Mouse (Mus musculus) MEL (cell line): ENCODE measurements at regions not wholly inside any gene's neighbourhood (a gene's known extent, or its start where the extent isn't known, plus 50 kb on each side); places are given as distances from the start of the nearest gene placed in this dataset.

Experiments used
- DNase-seq: peaks from one replicate; pipeline ENCODE4 v3.0.0; 2011; ENCODE audit warnings: low read depth, low spot score
- H3K27ac ChIP-seq: 2 replicates; pipeline ENCODE4 v1.5.1; 2012; ENCODE audit warnings: low read depth, mild to moderate bottlenecking, control low read depth, low read length, moderate library complexity; ENCODE audit not compliant: control insufficient read depth
- H3K27me3 ChIP-seq, 2 experiments: fragments of 150-350 bp in 1 of 2; sonication (generic) in 1 of 2; 2 replicates each; pipeline ENCODE4 v1.6.1; 2012; ENCODE audit warnings: low read length in 2 of 2, mild to moderate bottlenecking in 2 of 2, improper control_type of control experiment in 1 of 2, moderate library complexity in 1 of 2; ENCODE audit not compliant: insufficient read depth in 2 of 2, control insufficient read depth in 1 of 2
- H3K36me3 ChIP-seq, 2 experiments: 2 replicates each; pipeline ENCODE4 v1.6.1; 2012 to 2014; ENCODE audit warnings: low read length in 2 of 2, improper control_type of control experiment in 1 of 2, inconsistent platforms in 1 of 2, mild to moderate bottlenecking in 1 of 2; ENCODE audit not compliant: insufficient read depth in 2 of 2, control insufficient read depth in 1 of 2
- H3K4me1 ChIP-seq, 2 experiments: fragments of 150-350 bp in 1 of 2; sonication (generic) in 1 of 2; 2 replicates each; pipeline ENCODE4 v1.6.1; 2012; ENCODE audit warnings: low read length in 2 of 2, improper control_type of control experiment in 1 of 2, mild to moderate bottlenecking in 1 of 2; ENCODE audit not compliant: insufficient read depth in 2 of 2, control insufficient read depth in 1 of 2
- H3K4me3 ChIP-seq, 2 experiments: fragments of 150-350 bp in 1 of 2; sonication (generic) in 1 of 2; 2 replicates each; pipeline ENCODE4 v1.5.1; 2012; ENCODE audit warnings: low read depth in 2 of 2, low read length in 2 of 2, mild to moderate bottlenecking in 2 of 2, moderate library complexity in 2 of 2, control low read depth in 1 of 2, improper control_type of control experiment in 1 of 2; ENCODE audit not compliant: control insufficient read depth in 1 of 2, insufficient read depth in 1 of 2
- H3K79me2 ChIP-seq: 2 replicates; pipeline ENCODE4 v1.6.1; 2012; ENCODE audit warnings: mild to moderate bottlenecking, low read length, moderate library complexity; ENCODE audit not compliant: control insufficient read depth, poor library complexity, insufficient read depth
- H3K9ac ChIP-seq: 2 replicates; pipeline ENCODE4 v1.6.1; 2012; ENCODE audit warnings: low read depth, mild to moderate bottlenecking, control low read depth, low read length, moderate library complexity; ENCODE audit not compliant: control insufficient read depth, poor library complexity, severe bottlenecking
- H3K9me3 ChIP-seq: fragments of 150-350 bp; sonication (generic); replicated peaks from 2 replicates; pipeline ENCODE4 v1.6.1; 2012; ENCODE audit warnings: mild to moderate bottlenecking, low read length, improper control_type of control experiment, moderate library complexity; ENCODE audit not compliant: insufficient read depth
- BHLHE40 ChIP-seq: IDR thresholded peaks from 2 replicates; pipeline ENCODE4 v1.6.1; 2012; ENCODE audit warnings: low read depth, mild to moderate bottlenecking, inconsistent platforms, low read length, improper control_type of control experiment, borderline replicate concordance
- CHD1 ChIP-seq: IDR thresholded peaks from 2 replicates; pipeline ENCODE4 v1.6.1; 2012; ENCODE audit warnings: low read depth, mild to moderate bottlenecking, inconsistent platforms, low read length, improper control_type of control experiment
- CHD2 ChIP-seq: IDR thresholded peaks from 2 replicates; pipeline ENCODE4 v1.6.1; 2011; ENCODE audit warnings: low read length, improper control_type of control experiment
- CTCF ChIP-seq, 3 experiments: IDR thresholded peaks in 2 of 3; conservative IDR thresholded peaks in 1 of 3; 2 replicates each; pipeline ENCODE4 v1.5.1; 2011 to 2012; ENCODE audit warnings: low read length in 3 of 3, low read depth in 2 of 3, mild to moderate bottlenecking in 2 of 3, improper control_type of control experiment in 1 of 3, inconsistent platforms in 1 of 3, mixed read lengths in 1 of 3, moderate library complexity in 1 of 3; ENCODE audit not compliant: control insufficient read depth in 1 of 3, insufficient read depth in 1 of 3, poor library complexity in 1 of 3, severe bottlenecking in 1 of 3
- E2F4 ChIP-seq: IDR thresholded peaks from 2 replicates; pipeline ENCODE4 v1.6.1; 2011; ENCODE audit warnings: low read depth, low read length, improper control_type of control experiment, borderline replicate concordance
- ELF1 ChIP-seq: IDR thresholded peaks from 2 replicates; pipeline ENCODE4 v1.6.1; 2014; ENCODE audit warnings: low read depth, mild to moderate bottlenecking, inconsistent platforms, low read length, improper control_type of control experiment, moderate library complexity
- EP300 ChIP-seq, 2 experiments: IDR thresholded peaks; 2 replicates each; pipeline ENCODE4 v1.6.1; 2011; ENCODE audit warnings: improper control_type of control experiment in 2 of 2, low read length in 2 of 2, low read depth in 1 of 2, mild to moderate bottlenecking in 1 of 2
- ETS1 ChIP-seq: IDR thresholded peaks from 2 replicates; pipeline ENCODE4 v1.6.1; 2012; ENCODE audit warnings: low read depth, mild to moderate bottlenecking, inconsistent platforms, low read length, improper control_type of control experiment, moderate library complexity
- GABPA ChIP-seq: IDR thresholded peaks from 2 replicates; pipeline ENCODE4 v1.6.1; 2012; ENCODE audit warnings: low read depth, mild to moderate bottlenecking, inconsistent platforms, low read length, improper control_type of control experiment, moderate library complexity
- GATA1 ChIP-seq: IDR thresholded peaks from 2 replicates; pipeline ENCODE4 v1.6.1; 2011; ENCODE audit warnings: low read depth, low read length, improper control_type of control experiment
- HCFC1 ChIP-seq: IDR thresholded peaks from 2 replicates; pipeline ENCODE4 v1.6.1; 2012; ENCODE audit warnings: low read depth, mild to moderate bottlenecking, inconsistent platforms, low read length, improper control_type of control experiment, moderate library complexity
- JUND ChIP-seq: IDR thresholded peaks from 2 replicates; pipeline ENCODE4 v1.6.1; 2011; ENCODE audit warnings: low read depth, mild to moderate bottlenecking, improper control_type of control experiment, low read length
- KAT2A ChIP-seq: conservative IDR thresholded peaks from 2 replicates; pipeline ENCODE4 v1.6.1; 2012; ENCODE audit warnings: low read depth, low read length, improper control_type of control experiment, inconsistent platforms
- MAZ ChIP-seq: IDR thresholded peaks from 2 replicates; pipeline ENCODE4 v1.6.1; 2012; ENCODE audit warnings: low read depth, mild to moderate bottlenecking, inconsistent platforms, low read length, improper control_type of control experiment
- MEF2A ChIP-seq: IDR thresholded peaks from 2 replicates; pipeline ENCODE4 v1.6.1; 2014; ENCODE audit warnings: low read depth, mild to moderate bottlenecking, inconsistent platforms, low read length, improper control_type of control experiment; ENCODE audit not compliant: poor library complexity, insufficient replicate concordance, severe bottlenecking; ENCODE audit errors: extremely low read depth
- MYB ChIP-seq: IDR thresholded peaks from 2 replicates; pipeline ENCODE4 v1.6.1; 2011; ENCODE audit warnings: mild to moderate bottlenecking, low read depth, low read length, improper control_type of control experiment
- MYC ChIP-seq: IDR thresholded peaks from 2 replicates; pipeline ENCODE4 v1.6.1; 2011; ENCODE audit warnings: low read depth, mild to moderate bottlenecking, low read length, improper control_type of control experiment, moderate library complexity
- NELFE ChIP-seq: IDR thresholded peaks from 2 replicates; pipeline ENCODE4 v1.6.1; 2011; ENCODE audit warnings: low read depth, low read length, improper control_type of control experiment
- NRF1 ChIP-seq: IDR thresholded peaks from 2 replicates; pipeline ENCODE4 v1.6.1; 2014; ENCODE audit warnings: low read depth, mild to moderate bottlenecking, inconsistent platforms, low read length, improper control_type of control experiment, moderate library complexity; ENCODE audit not compliant: poor library complexity, insufficient read depth, severe bottlenecking
- POLR2A ChIP-seq, 2 experiments: IDR thresholded peaks; 2 replicates each; pipeline ENCODE4 v1.6.1; 2011 to 2012; ENCODE audit warnings: low read length in 2 of 2, mild to moderate bottlenecking in 2 of 2, control low read depth in 1 of 2, improper control_type of control experiment in 1 of 2, low read depth in 1 of 2, moderate library complexity in 1 of 2; ENCODE audit not compliant: control insufficient read depth in 1 of 2, insufficient read depth in 1 of 2, poor library complexity in 1 of 2
- POLR2AphosphoS2 ChIP-seq: IDR thresholded peaks from 2 replicates; pipeline ENCODE4 v1.6.1; 2011; ENCODE audit warnings: low read length, improper control_type of control experiment
- POLR2AphosphoS5 ChIP-seq: IDR thresholded peaks from 2 replicates; pipeline ENCODE4 v1.6.1; 2012; ENCODE audit warnings: low read depth, borderline replicate concordance, mild to moderate bottlenecking, inconsistent platforms, low read length, moderate library complexity, mixed read lengths
- RAD21 ChIP-seq: IDR thresholded peaks from 2 replicates; pipeline ENCODE4 v1.6.1; 2011; ENCODE audit warnings: mild to moderate bottlenecking, low read depth, low read length, improper control_type of control experiment
- RCOR1 ChIP-seq: IDR thresholded peaks from 2 replicates; pipeline ENCODE4 v1.6.1; 2012; ENCODE audit warnings: low read depth, mild to moderate bottlenecking, inconsistent platforms, low read length, improper control_type of control experiment
- SIN3A ChIP-seq: IDR thresholded peaks from 2 replicates; pipeline ENCODE4 v1.6.1; 2012; ENCODE audit warnings: low read length, improper control_type of control experiment, inconsistent platforms
- SMC3 ChIP-seq: IDR thresholded peaks from 2 replicates; pipeline ENCODE4 v1.6.1; 2011; ENCODE audit warnings: low read depth, low read length, improper control_type of control experiment
- TAL1 ChIP-seq: IDR thresholded peaks from 2 replicates; pipeline ENCODE4 v1.6.1; 2012; ENCODE audit warnings: mild to moderate bottlenecking, inconsistent platforms, low read length, moderate library complexity, mixed read lengths
- TBP ChIP-seq: IDR thresholded peaks from 2 replicates; pipeline ENCODE4 v1.8.0; 2011; ENCODE audit warnings: low read depth, low read length, improper control_type of control experiment
- TCF12 ChIP-seq: IDR thresholded peaks from 2 replicates; pipeline ENCODE4 v1.6.1; 2014; ENCODE audit warnings: low read depth, mild to moderate bottlenecking, inconsistent platforms, low read length, improper control_type of control experiment, moderate library complexity
- UBTF ChIP-seq: IDR thresholded peaks from 2 replicates; pipeline ENCODE4 v1.6.1; 2012; ENCODE audit warnings: low read depth, mild to moderate bottlenecking, inconsistent platforms, low read length, improper control_type of control experiment, moderate library complexity, borderline replicate concordance; ENCODE audit not compliant: insufficient read depth
- USF1 ChIP-seq: IDR thresholded peaks from 2 replicates; pipeline ENCODE4 v1.6.1; 2014; ENCODE audit warnings: low read depth, mild to moderate bottlenecking, inconsistent platforms, low read length, improper control_type of control experiment, moderate library complexity
- USF2 ChIP-seq, 2 experiments: IDR thresholded peaks; 2 replicates each; pipeline ENCODE4 v1.6.1; 2011 to 2012; ENCODE audit warnings: improper control_type of control experiment in 2 of 2, low read length in 2 of 2, borderline replicate concordance in 1 of 2, inconsistent platforms in 1 of 2, low read depth in 1 of 2, mild to moderate bottlenecking in 1 of 2; ENCODE audit not compliant: insufficient read depth in 1 of 2
- ZC3H11A ChIP-seq: IDR thresholded peaks from 2 replicates; pipeline ENCODE4 v1.6.1; 2012; ENCODE audit warnings: low read depth, mild to moderate bottlenecking, inconsistent platforms, low read length, improper control_type of control experiment
- ZKSCAN1 ChIP-seq: IDR thresholded peaks from 2 replicates; pipeline ENCODE4 v1.6.1; 2012; ENCODE audit warnings: low read depth, mild to moderate bottlenecking, inconsistent platforms, low read length, improper control_type of control experiment, moderate library complexity
- ZMIZ1 ChIP-seq: IDR thresholded peaks from 2 replicates; pipeline ENCODE4 v1.6.1; 2012; ENCODE audit warnings: low read depth, mild to moderate bottlenecking, inconsistent platforms, low read length, improper control_type of control experiment, moderate library complexity
- ZNF384 ChIP-seq: IDR thresholded peaks from 2 replicates; pipeline ENCODE4 v1.6.1; 2012; ENCODE audit warnings: low read depth, mild to moderate bottlenecking, inconsistent platforms, low read length, improper control_type of control experiment

DNA sequence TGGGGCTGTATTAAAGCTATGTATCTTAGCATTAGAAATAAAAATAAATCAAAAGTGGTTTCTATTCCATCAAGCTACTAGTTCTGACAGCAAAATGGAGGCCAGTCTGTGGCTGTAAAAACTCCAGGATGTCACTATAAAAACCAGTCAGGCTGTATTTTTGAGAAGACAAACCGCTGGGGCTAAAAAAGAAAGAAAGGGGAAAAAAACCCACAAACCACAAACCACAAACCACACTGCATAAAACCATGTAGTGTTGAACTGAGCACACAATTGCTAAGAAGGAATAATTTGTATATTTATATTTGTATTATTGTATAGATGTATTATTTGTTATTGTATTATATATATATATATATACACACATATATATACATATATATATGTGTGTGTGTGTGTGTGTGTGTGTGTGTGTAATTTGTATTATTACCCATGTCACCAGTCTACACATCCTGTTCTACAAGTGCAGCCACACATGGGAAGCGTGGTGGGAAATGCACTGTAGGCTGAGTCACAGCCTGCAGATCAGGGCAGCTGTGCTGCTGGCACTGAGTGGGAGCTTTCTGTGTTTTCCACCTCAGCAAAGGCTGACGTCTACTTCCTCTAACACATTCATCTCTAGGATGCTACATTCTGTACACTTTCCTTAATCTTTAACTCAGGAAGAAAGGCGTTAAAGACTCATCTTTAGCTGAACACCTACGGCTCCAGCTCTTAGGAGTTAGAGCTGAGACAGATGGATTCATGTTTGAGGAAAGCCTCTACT is 113.4 kb upstream of the Azi2 start:
- Histone ChIP-seq H3K9ac (0 out of 2 replicates have a peak overlapping the region, but pooled peaks have one; percentile 10), H3K4me1 (peaks cover 0 to 5% of the 10 kb centered on the region in 2 experiments; a peak in 2 of 4 replicates), H3K79me2 (no peaks in the 10 kb centered on the region), H3K27me3 (no peaks in the 10 kb centered on the region), H3K27ac (peak overlapping the region; percentile 32), H3K36me3 (peaks cover 0 to 7% of the 10 kb centered on the region in 2 experiments; a peak in 2 of 4 replicates), H3K4me3 (peak overlapping the region; percentile 21 to 35), H3K9me3 (no peaks in the 10 kb centered on the region)
- DNase-seq: peak; percentile 79
- TF ChIP-seq UBTF: no peak
- TF ChIP-seq MYC: no peak; the same call in 1 of the 2 replicates
- TF ChIP-seq SMC3: no peak
- no peak for TF ChIP-seq NRF1
- peak; percentile 54; the same call in 1 of the 2 replicates for TF ChIP-seq ETS1
- TF ChIP-seq JUND: no peak
- TF ChIP-seq POLR2AphosphoS5: no peak
- TF ChIP-seq EP300 (IDR thresholded peaks at IDR 0.05; ENCODE audit: low read depth in 1 of 2, low read length in 2 of 2): peak; percentile 45 to 47
- no peak for TF ChIP-seq POLR2A (IDR thresholded peaks at IDR 0.05; ENCODE audit: control insufficient read depth in 1 of 2, insufficient read depth in 1 of 2, low read depth in 1 of 2, low read length in 2 of 2, poor library complexity in 1 of 2)
- TF ChIP-seq SIN3A: peak; percentile 49
- TF ChIP-seq HCFC1: no peak
- no peak for TF ChIP-seq KAT2A
- no peak for TF ChIP-seq TBP
- no peak for TF ChIP-seq ELF1
- TF ChIP-seq CHD1: no peak
- TF ChIP-seq USF2 (IDR thresholded peaks at IDR 0.05; ENCODE audit: borderline replicate concordance in 1 of 2, insufficient read depth in 1 of 2, low read depth in 1 of 2, low read length in 2 of 2): no peak
- peak; percentile 59 for TF ChIP-seq ZNF384
- TF ChIP-seq RAD21: no peak
- TF ChIP-seq ZKSCAN1: peak; percentile 85
- TF ChIP-seq ZMIZ1: no peak
- no peak for TF ChIP-seq MAZ
- no peak for TF ChIP-seq CTCF (IDR thresholded peaks at IDR 0.05 in 2 of 3, conservative IDR thresholded peaks at IDR 0.05 in 1 of 3; ENCODE audit: control insufficient read depth in 1 of 3, insufficient read depth in 1 of 3, low read depth in 2 of 3, low read length in 3 of 3, poor library complexity in 1 of 3, severe bottlenecking in 1 of 3)
- no peak for TF ChIP-seq MEF2A
- 0 out of 2 replicates have a peak, but pooled peaks have one; percentile 18 for TF ChIP-seq TCF12
- peak; percentile 84 for TF ChIP-seq RCOR1
- no peak for TF ChIP-seq POLR2AphosphoS2
- TF ChIP-seq CHD2: no peak
- no peak for TF ChIP-seq TAL1
- no peak for TF ChIP-seq GATA1
- no peak for TF ChIP-seq MYB
- no peak for TF ChIP-seq BHLHE40
- no peak for TF ChIP-seq NELFE
- TF ChIP-seq GABPA: no peak
- TF ChIP-seq E2F4: no peak
- no peak for TF ChIP-seq ZC3H11A
- TF ChIP-seq USF1: no peak
